Mouse (Mus musculus): ENCODE results near the gene Rab24.

- no peak for TF ChIP-seq POLR2A (IDR thresholded peaks at IDR 0.05; ENCODE audit: borderline replicate concordance, control insufficient read depth, low read depth, low read length)
- peak; percentile 41; the same call in 1 of the 2 replicates for TF ChIP-seq CTCF (IDR thresholded peaks at IDR 0.05; ENCODE audit: control insufficient read depth, insufficient read depth, low read length)
Observed at GRCm38 (mm10) chr13:55322130-55322825, 532 bp upstream of the Rab24 start.

Measured in bone marrow, adult 2 months (tissue).